Mouse (Mus musculus) heart, embryonic 11.5 days (tissue): Measurements from ENCODE around the gene Ankrd65. TPM values are rescaled to one million over a fixed set of nuclear protein-coding genes. Genes with fewer than 3 reads are reported as not detected.

Source experiments
- ATAC-seq: fragments of 200-750 bp; cut with Nextera tagmentation; replicated peaks from 2 replicates; pipeline ENCODE4 v1.8.0; 2017; ENCODE audit warnings: moderate library complexity; ENCODE audit not compliant: insufficient number of reproducible peaks, low FRiP score, low TSS enrichment
- H3K27ac ChIP-seq: fragments of 300-500 bp; sonication (generic); 2 replicates; pipeline ENCODE4 v1.5.1; 2014; ENCODE audit warnings: mild to moderate bottlenecking, low read depth, low read length
- H3K27me3 ChIP-seq: fragments of 300-500 bp; sonication (generic); 2 replicates; pipeline ENCODE4 v1.6.1; 2014; ENCODE audit warnings: mild to moderate bottlenecking, low read length, mixed read lengths; ENCODE audit not compliant: control insufficient read depth, insufficient read depth
- H3K36me3 ChIP-seq: fragments of 300-500 bp; sonication (generic); 2 replicates; pipeline ENCODE4 v1.6.1; 2014; ENCODE audit warnings: mild to moderate bottlenecking, low read length, moderate library complexity, mixed read lengths; ENCODE audit not compliant: control insufficient read depth, insufficient read depth
- H3K4me1 ChIP-seq: fragments of 300-500 bp; sonication (generic); 2 replicates; pipeline ENCODE4 v1.6.1; 2014; ENCODE audit warnings: low read length; ENCODE audit not compliant: control insufficient read depth, insufficient read depth
- H3K4me2 ChIP-seq: fragments of 300-500 bp; sonication (generic); 2 replicates; pipeline ENCODE4 v1.6.1; 2014; ENCODE audit warnings: mild to moderate bottlenecking, moderate library complexity
- H3K4me3 ChIP-seq: fragments of 300-500 bp; sonication (generic); 2 replicates; pipeline ENCODE4 v1.5.1; 2014; ENCODE audit warnings: low read depth, low read length
- H3K9ac ChIP-seq: fragments of 300-500 bp; sonication (generic); 2 replicates; pipeline ENCODE4 v1.6.1; 2014; ENCODE audit warnings: mild to moderate bottlenecking, low read depth, low read length, moderate library complexity
- H3K9me3 ChIP-seq: fragments of 300-500 bp; sonication (generic); replicated peaks from 2 replicates; pipeline ENCODE4 v1.6.1; 2016; ENCODE audit warnings: low read length; ENCODE audit not compliant: control insufficient read depth
- WGBS: fragments of 180-500 bp; shearing (Covaris S2); extraction: QIAGEN DNeasy Blood & Tissue Kit; methylation state at CpG from one replicate; pipeline ENCODE4 v1.1.7; 2014; ENCODE audit not compliant: insufficient replicate concordance; 5-methylcytosine and 5-hydroxymethylcytosine counted together
- microRNA-seq: library from miRNA; unstranded; fragments of <30 nt; microRNA quantifications from one replicate; pipeline ENCODE4, GENCODE M21; 2016; ENCODE audit warnings: borderline number of aligned reads
- polyA plus RNA-seq: library from polyadenylated mRNA; unstranded; fragments of >200 nt; fragmentation: Nextera tagmentation; extraction: Ambion mirVana; gene quantifications from 2 replicates; pipeline ENCODE4 v1.2.1, GENCODE M21; 2014

Ankrd65 gene
- polyA plus RNA-seq, 1 experiment from 2014 or later: not detected

GRCm38 (mm10) chr4:155843231-155843630 lies 53.0 kb downstream of the Ankrd65 start:
- Histone ChIP-seq H3K36me3 (no peaks in the 10 kb centered on the region; the same call in 1 of the 2 replicates), H3K4me2 (no peak overlapping the region), H3K27me3 (peaks cover 5% of the 10 kb centered on the region; the same call in 1 of the 2 replicates), H3K9ac (no peak overlapping the region), H3K4me1 (peaks cover 35% of the 10 kb centered on the region), H3K4me3 (no peak overlapping the region), H3K9me3 (no peaks in the 10 kb centered on the region), H3K27ac (no peak overlapping the region)
- ATAC-seq: no peak
- WGBS: 89% methylated on average over 5 of the region's 5 CpGs

- H3K4me1 ChIP-seq: peaks cover 11% of the 10 kb centered on the region
- no peaks in the 10 kb centered on the region for H3K36me3 ChIP-seq
- WGBS: 2% methylated on average over 52 of the region's 65 CpGs
- peak within 1 kb of the TSS; percentile 83 for H3K4me3 ChIP-seq
- H3K9ac ChIP-seq: peak within 1 kb of the TSS; percentile 84
- H3K4me2 ChIP-seq: peak within 1 kb of the TSS; percentile 98
- ATAC-seq: peak; percentile 91
- no peaks in the 10 kb centered on the region for H3K27me3 ChIP-seq
- peak within 1 kb of the TSS; percentile 41; the same call in 1 of the 2 replicates for H3K27ac ChIP-seq
- no peaks in the 10 kb centered on the region for H3K9me3 ChIP-seq
Observed at GRCm38 (mm10) chr4:155846871-155847578, 56.8 kb downstream of the Ankrd65 start, which contains the start of gene Dvl1. Dvl1 (plus strand) TSS chr4:155847402.

- peak; percentile 20; the same call in 1 of the 2 replicates for ATAC-seq
- H3K27ac ChIP-seq: peak overlapping the region; percentile 41; the same call in 1 of the 2 replicates
- no peaks in the 10 kb centered on the region for H3K27me3 ChIP-seq
- H3K9ac ChIP-seq: peak overlapping the region; percentile 84
- H3K36me3 ChIP-seq: no peaks in the 10 kb centered on the region
- no peaks in the 10 kb centered on the region for H3K9me3 ChIP-seq
- peaks cover 11% of the 10 kb centered on the region for H3K4me1 ChIP-seq
- WGBS: 3% methylated on average over 59 of the region's 69 CpGs
- peak overlapping the region; percentile 98 for H3K4me2 ChIP-seq
- peak overlapping the region; percentile 83 for H3K4me3 ChIP-seq
Observed at GRCm38 (mm10) chr4:155847591-155848352, 57.5 kb downstream of the Ankrd65 start.

GRCm38 (mm10) chr4:155848434-155849095 lies 58.3 kb downstream of the Ankrd65 start:
- Histone ChIP-seq H3K27me3 (no peaks in the 10 kb centered on the region), H3K4me3 (peak overlapping the region; percentile 83), H3K4me1 (peaks cover 11% of the 10 kb centered on the region), H3K27ac (no peak overlapping the region), H3K9me3 (no peaks in the 10 kb centered on the region), H3K9ac (peak overlapping the region; percentile 84; the same call in 1 of the 2 replicates), H3K4me2 (peak overlapping the region; percentile 98), H3K36me3 (no peaks in the 10 kb centered on the region)
- WGBS: 64% methylated on average over 7 of the region's 7 CpGs
- no peak for ATAC-seq

Small RNA genes within 50 kb of the gene (microRNA-seq; reads per million reads assigned to microRNA genes)
- gene Gm27743: not detected

Other genes with a start within 250 kb of the Ankrd65 start
- 57.0 and 58.6 TPM in 2 replicates for gene Nadk, start 228.1 kb upstream of the Ankrd65 start, polyA plus RNA-seq
- 7.7 and 9.6 TPM in 2 replicates for gene Slc35e2, start 189.0 kb upstream of the Ankrd65 start, polyA plus RNA-seq
- gene Cdk11b, start 165.6 kb upstream of the Ankrd65 start, polyA plus RNA-seq: 48.2 and 50.0 TPM in 2 replicates
- not detected in 2 replicates for gene Gm10563, start 145.0 kb upstream of the Ankrd65 start, polyA plus RNA-seq
- 52.9 and 53.5 TPM in 2 replicates for gene Mmp23, start 137.1 kb upstream of the Ankrd65 start, polyA plus RNA-seq
- gene Mib2, start 121.2 kb upstream of the Ankrd65 start, polyA plus RNA-seq: 8.9 and 9.7 TPM in 2 replicates
- 1.1 and 1.4 TPM in 2 replicates for gene Fndc10, start 96.1 kb upstream of the Ankrd65 start, polyA plus RNA-seq
- gene Ssu72, start 85.6 kb upstream of the Ankrd65 start, polyA plus RNA-seq: 128 TPM in 2 replicates
- 0.47 and 0.68 TPM in 2 replicates for gene Tmem240, start 55.6 kb upstream of the Ankrd65 start, polyA plus RNA-seq
- 84.2 and 88.2 TPM in 2 replicates for gene Atad3a, start 29.3 kb upstream of the Ankrd65 start, polyA plus RNA-seq
- gene Vwa1, start 15.7 kb upstream of the Ankrd65 start, polyA plus RNA-seq: 0.89 and 1.1 TPM in 2 replicates
- 3.0 and 3.2 TPM in 2 replicates for gene Tmem88b, start 4.6 kb upstream of the Ankrd65 start, polyA plus RNA-seq
- gene Mrpl20, start 12.4 kb downstream of the Ankrd65 start, polyA plus RNA-seq: 152 and 166 TPM in 2 replicates
- 126 and 129 TPM in 2 replicates for gene Ccnl2, start 22.1 kb downstream of the Ankrd65 start, polyA plus RNA-seq
- 121 and 122 TPM in 2 replicates for gene Aurkaip1, start 40.8 kb downstream of the Ankrd65 start, polyA plus RNA-seq
- 34.5 and 37.2 TPM in 2 replicates for gene Mxra8, start 49.2 kb downstream of the Ankrd65 start, polyA plus RNA-seq
- 5.8 and 6.8 TPM in 2 replicates for gene Dvl1, start 57.0 kb downstream of the Ankrd65 start, polyA plus RNA-seq
- gene Tas1r3, start 72.9 kb downstream of the Ankrd65 start, polyA plus RNA-seq: 0.11 and 0.18 TPM in 2 replicates
- gene Cptp, start 79.0 kb downstream of the Ankrd65 start, polyA plus RNA-seq: 12.2 and 12.8 TPM in 2 replicates
- gene Ints11, start 79.1 kb downstream of the Ankrd65 start, polyA plus RNA-seq: 40.7 and 45.6 TPM in 2 replicates
- gene Pusl1, start 101.3 kb downstream of the Ankrd65 start, polyA plus RNA-seq: 30.6 and 32.9 TPM in 2 replicates
- 9.2 and 10.2 TPM in 2 replicates for gene Acap3, start 101.4 kb downstream of the Ankrd65 start, polyA plus RNA-seq
- gene Ube2j2, start 153.4 kb downstream of the Ankrd65 start, polyA plus RNA-seq: 89.5 and 91.6 TPM in 2 replicates
- 24.6 and 26.9 TPM in 2 replicates for gene C1qtnf12, start 171.9 kb downstream of the Ankrd65 start, polyA plus RNA-seq
- 10.1 and 11.6 TPM in 2 replicates for gene B3galt6, start 202.2 kb downstream of the Ankrd65 start, polyA plus RNA-seq
- gene Sdf4, start 202.4 kb downstream of the Ankrd65 start, polyA plus RNA-seq: 138 and 147 TPM in 2 replicates
- gene Tnfrsf4, start 223.4 kb downstream of the Ankrd65 start, polyA plus RNA-seq: 0.21 and 0.37 TPM in 2 replicates
- 1.3 and 1.7 TPM in 2 replicates for gene Tnfrsf18, start 235.7 kb downstream of the Ankrd65 start, polyA plus RNA-seq